Comparison of ENCODE assay signal across 10 mouse cellular contexts in the genomic region with DNA sequence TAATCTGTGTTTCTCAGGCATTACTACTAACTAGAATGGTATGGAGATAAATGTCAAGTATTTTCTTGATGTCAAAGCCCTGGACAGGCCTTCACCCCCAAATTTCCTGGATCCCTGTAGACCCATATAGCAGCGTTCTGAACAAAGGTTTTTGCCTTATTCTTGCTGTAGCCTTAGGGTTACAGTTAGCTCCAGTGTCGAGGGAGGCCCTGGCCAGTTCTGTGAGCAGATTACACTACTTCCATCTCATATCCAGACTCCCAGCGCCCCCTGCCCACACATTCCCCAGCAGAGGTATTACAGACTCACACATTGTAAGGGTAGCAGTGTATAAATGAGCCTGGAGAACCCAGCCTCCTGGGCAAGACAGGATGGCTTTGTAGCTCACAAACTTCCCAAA. TPM values are rescaled to one million over a fixed set of nuclear protein-coding genes. Genes with fewer than 3 reads are reported as not detected.
A peak's percentile ranks its signal among the peaks of the same experiment; 100 is the strongest.
DNase-seq lines count a peak whose midpoint lies in the region; ATAC-seq and TF ChIP-seq lines count a peak whose summit lies in the region.
"Had no signal": no experiment of that assay in that cellular context is flagged by ENCODE, and none has a peak within 500 bp of the region (broad histone marks: within the 10 kb centered on the region; RNA-seq: fewer than 3 reads in every experiment).

No protein-coding gene starts in this region.

- no peak for TF ChIP-seq POLR2A in lung, adult 2 months (IDR thresholded peaks at IDR 0.05; ENCODE audit: borderline replicate concordance, extremely low read depth, low read depth, low read length)

- no peak overlapping the region for H3K27ac ChIP-seq in lung, postnatal 0 days (ENCODE audit: low read length)
- no peak overlapping the region for H3K27ac ChIP-seq in intestine, postnatal 0 days (ENCODE audit: low read depth, low read length)
- no peak overlapping the region for H3K27ac ChIP-seq in stomach, embryonic 16.5 days (ENCODE audit: low read length)

- no peak overlapping the region for H3K4me3 ChIP-seq in lung, postnatal 0 days (ENCODE audit: low read depth, low read length)
- no peak overlapping the region for H3K4me3 ChIP-seq in lung, adult 2 months (replicated peaks; ENCODE audit: extremely low read depth, low read depth, low read length)
- H3K4me3 ChIP-seq in intestine, postnatal 0 days (ENCODE audit: low read depth, low read length) = no peak overlapping the region
- no peak overlapping the region for H3K4me3 ChIP-seq in stomach, embryonic 16.5 days (replicated peaks; ENCODE audit: low read length)

- H3K36me3 ChIP-seq in lung, postnatal 0 days (ENCODE audit: insufficient read depth, low read length) = no peaks in the 10 kb centered on the region
- H3K36me3 ChIP-seq in intestine, postnatal 0 days (ENCODE audit: control insufficient read depth, insufficient read depth) = no peaks in the 10 kb centered on the region
- H3K36me3 ChIP-seq in stomach, embryonic 16.5 days (ENCODE audit: control insufficient read depth, insufficient read depth, low read length) = no peaks in the 10 kb centered on the region
- H3K36me3 ChIP-seq: embryonic facial prominence, embryonic 15.5 days had no signal

- TF ChIP-seq CTCF in lung, postnatal 0 days (IDR thresholded peaks at IDR 0.05) = peak; percentile 49
- TF ChIP-seq CTCF in lung, adult 2 months (IDR thresholded peaks at IDR 0.05; ENCODE audit: insufficient read depth, low read length) = no peak
- peak; percentile 45 for TF ChIP-seq CTCF in intestine, postnatal 0 days (IDR thresholded peaks at IDR 0.05; ENCODE audit: low read depth)

- H3K27me3 ChIP-seq in lung, postnatal 0 days (replicated peaks; ENCODE audit: insufficient read depth, low read length) = peaks cover 12% of the 10 kb centered on the region
- peaks cover 46% of the 10 kb centered on the region for H3K27me3 ChIP-seq in intestine, postnatal 0 days (replicated peaks; ENCODE audit: control insufficient read depth, insufficient read depth, low read length)
- peaks cover 41% of the 10 kb centered on the region for H3K27me3 ChIP-seq in stomach, embryonic 16.5 days (ENCODE audit: control insufficient read depth, insufficient read depth, low read length)

- H3K9me3 ChIP-seq in lung, postnatal 0 days (ENCODE audit: low read length) = no peaks in the 10 kb centered on the region
- H3K9me3 ChIP-seq in intestine, postnatal 0 days (ENCODE audit: control insufficient read depth) = no peaks in the 10 kb centered on the region
- no peaks in the 10 kb centered on the region for H3K9me3 ChIP-seq in stomach, embryonic 16.5 days (replicated peaks; ENCODE audit: control insufficient read depth, low read length)
- H3K9me3 ChIP-seq: embryonic facial prominence, embryonic 15.5 days had no signal

- WGBS in lung, postnatal 0 days = 19% methylated on average over 3 of the region's 3 CpGs
- WGBS in lung, adult 2 months = 42% methylated on average over 3 of the region's 3 CpGs
- 38% methylated on average over 3 of the region's 3 CpGs for WGBS in intestine, postnatal 0 days
- 26% methylated on average over 3 of the region's 3 CpGs for WGBS in stomach, embryonic 16.5 days

- peak; percentile 77 for DNase-seq in heart, adult 11 months
- no peak for DNase-seq in heart, postnatal 25 days (ENCODE audit: low spot score)
- DNase-seq in lung, postnatal 0 days (ENCODE audit: low spot score) = peak; percentile 15
- no peak for DNase-seq in lung, adult 2 months
- no peak for DNase-seq in frontal cortex, postnatal 10 days (ENCODE audit: low spot score in 2 of 2)
- DNase-seq: spleen, adult 18-20 months had no signal

- H3K9ac ChIP-seq in lung, postnatal 0 days (replicated peaks; ENCODE audit: low read depth) = no peak overlapping the region
- no peak overlapping the region for H3K9ac ChIP-seq in intestine, postnatal 0 days (ENCODE audit: low read depth, low read length)
- H3K9ac ChIP-seq in stomach, embryonic 16.5 days (ENCODE audit: low read length) = 0 out of 2 replicates have a peak overlapping the region, but pooled peaks have one; percentile 22
- H3K9ac ChIP-seq: embryonic facial prominence, embryonic 15.5 days had no signal

- no peak for ATAC-seq in lung, postnatal 0 days
- no peak for ATAC-seq in intestine, postnatal 0 days
- no peak for ATAC-seq in stomach, embryonic 16.5 days (ENCODE audit: insufficient read depth, low FRiP score)
- no peak for ATAC-seq in granulocyte monocyte progenitor cell, adult 5-6 weeks (replicated peaks; ENCODE audit: poor library complexity, severe bottlenecking)

- H3K4me1 ChIP-seq in lung, postnatal 0 days (ENCODE audit: insufficient read depth, low read depth, low read length) = no peaks in the 10 kb centered on the region
- H3K4me1 ChIP-seq in lung, adult 2 months (ENCODE audit: control insufficient read depth, insufficient read depth, low read length) = no peaks in the 10 kb centered on the region
- H3K4me1 ChIP-seq in intestine, postnatal 0 days (replicated peaks; ENCODE audit: control insufficient read depth, insufficient read depth, low read length) = no peaks in the 10 kb centered on the region
- no peaks in the 10 kb centered on the region for H3K4me1 ChIP-seq in stomach, embryonic 16.5 days (ENCODE audit: control insufficient read depth, insufficient read depth, low read length)
- H3K4me1 ChIP-seq: embryonic facial prominence, embryonic 15.5 days had no signal

- intact Hi-C loops in heart, postnatal 25 days (cut with DNase I) = loop anchor here (5.0 kb wide), 3 partner anchors 42 to 217 kb away; no protein-coding TSS in a partner anchor

- H3K4me2 ChIP-seq in lung, postnatal 0 days (replicated peaks; ENCODE audit: low read depth, low read length) = no peak overlapping the region
- H3K4me2 ChIP-seq in intestine, postnatal 0 days (replicated peaks; ENCODE audit: low read depth) = no peak overlapping the region
- H3K4me2 ChIP-seq in stomach, embryonic 16.5 days (ENCODE audit: low read depth, low read length) = no peak overlapping the region

- TF ChIP-seq EP300 in lung, postnatal 0 days (IDR thresholded peaks at IDR 0.05) = no peak

RNA-seq across cellular contexts. Expression of gene Grb10, which starts 0.6 kb away (rescaled TPM):
- total RNA-seq in heart, postnatal 25 days (2021) = 100 to 1,000 TPM; 103 to 108 TPM
- 86.9 and 92.2 TPM in 2 replicates for polyA plus RNA-seq in lung, postnatal 0 days (2015; fragmentation: Nextera tagmentation; extraction: Ambion mirVana)
- 23.7 and 27.4 TPM in 2 replicates for polyA plus RNA-seq in lung, adult 2 months (2012; rRNA removed)
- 45.9 and 49.8 TPM in 2 replicates for polyA plus RNA-seq in intestine, postnatal 0 days (2015; fragmentation: Nextera tagmentation; extraction: Ambion mirVana)
- polyA plus RNA-seq in stomach, embryonic 16.5 days (2015; fragmentation: Nextera tagmentation; extraction: Ambion mirVana) = 361 and 397 TPM in 2 replicates
- 11.2 and 20.5 TPM in 2 replicates for total RNA-seq in granulocyte monocyte progenitor cell, adult 5-6 weeks (2014; fragmentation: Nextera tagmentation)
- 7.2 and 8.4 TPM in 2 replicates for total RNA-seq in granulocyte monocyte progenitor cell, adult 5-6 weeks (2017)

Comparison
In these comparisons a context has a peak if more than half of its experiments do, and no peak if none do; other contexts are left out.
1. DNase-seq: peak in heart, adult 11 months (single experiment) and lung, postnatal 0 days (single experiment); none in heart, postnatal 25 days (single experiment), lung, adult 2 months (single experiment) and frontal cortex, postnatal 10 days (0 of 2).